Mouse (Mus musculus) liver (tissue): ENCODE results near the gene Trpm8.

Experiments
- DNase-seq: peaks from one replicate; pipeline ENCODE4 v3.0.0-alpha.2; 2020; ENCODE audit warnings: mixed read lengths

The Trpm8 gene

DNA sequence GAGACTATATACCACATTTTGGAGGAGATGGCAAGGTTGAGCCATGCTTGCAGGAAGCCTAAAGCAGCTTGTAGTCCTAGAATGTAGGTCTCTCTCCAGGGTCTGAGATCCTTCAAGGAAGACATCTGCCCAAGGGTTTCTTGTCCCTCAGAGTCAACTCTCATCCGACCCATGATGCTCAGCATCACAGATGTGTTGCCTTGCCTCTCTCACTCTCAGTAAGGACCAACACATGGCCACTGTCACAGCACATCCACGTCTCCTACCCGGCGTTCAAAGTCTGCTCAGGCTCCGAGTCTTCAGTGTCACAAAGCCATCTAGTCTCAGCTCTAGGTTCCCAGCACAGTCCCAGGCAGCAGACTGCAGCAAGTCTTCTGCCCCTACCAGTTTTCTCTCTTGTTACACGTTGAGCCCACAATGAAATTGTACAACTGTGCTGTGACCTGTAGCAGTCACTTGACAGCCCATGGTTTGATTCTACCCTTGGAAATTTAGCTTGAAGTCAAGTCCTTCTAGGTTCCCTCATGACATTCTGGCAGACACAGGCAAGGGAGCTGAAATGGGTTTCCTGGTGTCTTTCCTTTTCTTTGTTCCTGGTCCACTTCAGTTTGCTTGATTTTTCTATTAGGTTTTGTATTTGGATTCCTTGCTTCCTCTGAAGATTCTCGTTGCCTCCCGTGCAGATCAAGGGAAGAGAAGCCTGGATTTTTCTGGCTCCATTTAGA lies 27.0 kb downstream of the Trpm8 start:
- DNase-seq: no peak

DNA sequence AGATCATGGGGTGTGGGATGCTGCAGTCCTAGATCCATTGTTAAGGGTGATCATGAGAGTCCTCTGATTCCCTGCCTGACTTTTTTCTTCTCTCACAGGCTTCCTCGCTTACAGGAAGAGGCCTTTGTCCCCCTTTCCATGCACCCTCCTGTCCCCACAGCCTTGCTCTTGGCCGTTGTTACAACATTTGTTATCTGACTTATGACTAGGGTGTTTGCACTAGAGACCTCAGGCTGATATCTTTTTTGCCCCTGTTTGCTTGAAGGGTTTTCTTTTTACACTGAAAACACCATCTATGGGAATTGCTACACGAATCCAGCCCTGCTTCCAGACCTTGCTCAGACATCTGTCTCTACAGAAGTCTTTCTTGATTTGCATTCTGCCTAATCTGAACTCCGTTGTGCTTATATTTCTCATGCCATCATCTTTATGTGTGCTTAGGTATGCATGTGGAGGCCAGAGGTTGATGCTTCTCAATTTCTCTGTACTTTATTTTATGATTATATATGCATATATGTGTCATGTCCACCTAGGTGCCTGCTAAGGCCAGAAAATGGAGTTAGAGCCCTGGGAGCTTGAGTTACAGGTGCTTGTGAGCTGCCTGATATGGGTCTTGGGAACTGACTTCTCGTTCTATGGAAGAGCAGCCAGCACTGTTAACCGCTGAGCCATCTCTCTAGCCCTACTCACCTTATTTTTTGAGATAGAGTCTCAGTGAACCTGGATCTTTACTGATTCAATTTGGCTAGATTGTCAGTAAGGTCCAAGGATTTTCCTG lies 27.7 kb downstream of the Trpm8 start:
- DNase-seq: no peak

DNA sequence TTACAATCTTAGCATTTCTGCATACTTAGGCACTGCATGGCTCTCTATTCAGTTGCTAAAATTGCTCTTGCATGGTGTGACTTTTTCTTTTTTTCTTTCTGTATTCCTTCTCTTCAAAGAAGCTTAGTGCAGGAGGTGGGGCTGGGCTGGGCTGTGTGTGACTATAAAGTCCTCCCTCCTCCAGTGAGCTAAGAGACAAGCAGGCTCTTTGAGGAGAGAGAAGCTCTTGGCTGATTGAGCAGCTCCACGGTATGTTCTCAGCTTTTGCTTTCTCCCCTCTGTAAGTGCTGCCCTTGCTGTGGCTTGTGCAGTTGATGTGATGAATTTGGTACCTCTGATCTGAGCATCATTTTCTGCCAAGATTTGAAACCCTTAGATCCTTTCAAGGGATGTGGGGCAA lies 29.1 kb downstream of the Trpm8 start:
- no peak for DNase-seq

DNA sequence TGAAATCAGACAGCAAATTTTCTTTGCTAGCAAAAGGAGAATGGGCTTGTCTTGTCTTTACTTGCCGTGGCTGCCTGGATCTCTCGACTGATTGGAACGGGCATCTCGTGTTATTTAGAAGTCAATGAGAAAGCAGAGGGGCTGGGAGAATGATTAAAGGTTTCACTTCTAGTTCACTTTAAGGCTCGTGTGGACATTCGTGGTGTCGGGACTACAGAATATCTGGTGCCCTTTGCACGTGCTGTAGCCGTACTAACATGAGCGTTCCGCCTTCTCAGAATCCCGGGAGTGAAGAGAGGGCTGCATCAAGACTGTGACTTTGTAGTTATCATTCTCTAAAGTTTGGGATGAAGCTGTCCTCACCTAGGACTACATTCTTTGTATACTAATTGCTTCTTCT lies 29.7 kb downstream of the Trpm8 start:
- DNase-seq: no peak

DNA sequence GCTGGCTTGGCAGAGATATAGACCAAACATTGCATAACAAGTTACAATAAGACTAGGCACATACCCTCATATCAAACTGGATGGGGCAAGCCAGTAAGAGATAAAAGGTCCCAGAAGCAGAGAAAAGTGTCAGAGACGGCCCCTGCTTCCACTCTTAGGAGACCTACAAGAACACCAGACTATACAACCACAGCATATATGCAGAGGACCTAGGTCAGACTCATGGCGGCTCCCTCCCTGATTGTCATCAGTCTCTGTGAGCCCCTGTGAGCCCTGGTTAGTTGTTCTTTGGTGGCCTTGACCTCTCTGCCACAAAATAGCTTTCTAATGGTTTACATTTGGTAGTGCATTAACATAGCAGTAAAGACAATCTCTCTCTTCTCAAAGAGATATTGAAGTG lies 31.6 kb downstream of the Trpm8 start:
- no peak for DNase-seq

DNA sequence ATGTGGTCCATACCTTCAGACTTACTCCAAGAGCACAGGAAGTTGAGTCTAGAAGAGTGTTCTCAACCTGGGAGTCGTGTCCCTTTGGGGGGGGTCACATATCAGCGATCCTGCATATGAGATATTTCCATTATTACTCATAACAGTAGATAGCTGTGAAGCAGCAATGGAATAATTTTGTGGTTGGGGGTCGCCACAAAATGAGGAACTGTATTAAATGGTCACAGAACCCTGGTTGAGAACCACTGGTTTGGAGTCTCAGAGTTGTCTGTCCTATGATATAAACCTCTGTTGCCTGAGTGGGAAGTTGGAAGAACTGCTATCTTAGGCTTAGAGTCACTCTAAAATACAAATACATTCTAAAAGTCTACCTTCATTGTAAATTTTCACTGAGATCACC lies 32.4 kb downstream of the Trpm8 start:
- DNase-seq: no peak

DNA sequence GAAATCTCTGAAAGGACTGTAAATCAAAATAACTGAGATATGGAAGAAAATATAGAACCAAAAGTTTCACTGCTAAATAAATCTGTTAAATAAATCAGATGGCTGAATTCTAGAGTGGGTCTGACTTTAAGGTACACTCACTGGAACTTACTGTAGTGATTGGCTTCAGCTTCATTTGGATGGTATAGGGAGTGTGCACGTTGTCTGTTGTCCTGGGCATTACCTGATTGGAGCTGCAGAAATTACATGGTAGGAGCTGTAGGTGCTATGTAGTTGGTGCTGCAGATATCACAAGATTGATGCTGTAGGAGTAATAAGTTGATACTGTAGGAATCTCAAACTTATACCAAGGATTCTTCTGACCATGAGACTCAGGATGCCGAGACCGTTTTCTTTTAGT lies 32.9 kb downstream of the Trpm8 start:
- no peak for DNase-seq

DNA sequence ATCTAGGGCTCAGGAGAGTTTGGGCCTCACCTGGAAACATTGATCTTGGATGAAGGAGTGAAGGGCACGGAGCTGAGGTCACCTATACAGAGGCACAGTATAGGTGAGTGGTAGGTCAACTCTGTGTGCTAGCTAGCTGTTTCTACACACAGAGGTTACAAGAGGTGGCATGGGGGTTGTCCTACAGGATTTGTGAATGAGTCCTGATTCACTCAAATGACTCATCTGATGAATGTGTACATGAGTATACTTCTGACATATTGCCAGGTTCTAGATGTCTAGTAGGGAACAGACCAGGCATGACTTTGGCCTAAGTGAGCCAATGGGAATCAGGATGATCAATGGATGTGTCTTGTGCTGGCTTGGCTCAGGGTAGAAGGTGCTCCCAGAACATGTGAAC lies 39.8 kb downstream of the Trpm8 start:
- DNase-seq: no peak

DNA sequence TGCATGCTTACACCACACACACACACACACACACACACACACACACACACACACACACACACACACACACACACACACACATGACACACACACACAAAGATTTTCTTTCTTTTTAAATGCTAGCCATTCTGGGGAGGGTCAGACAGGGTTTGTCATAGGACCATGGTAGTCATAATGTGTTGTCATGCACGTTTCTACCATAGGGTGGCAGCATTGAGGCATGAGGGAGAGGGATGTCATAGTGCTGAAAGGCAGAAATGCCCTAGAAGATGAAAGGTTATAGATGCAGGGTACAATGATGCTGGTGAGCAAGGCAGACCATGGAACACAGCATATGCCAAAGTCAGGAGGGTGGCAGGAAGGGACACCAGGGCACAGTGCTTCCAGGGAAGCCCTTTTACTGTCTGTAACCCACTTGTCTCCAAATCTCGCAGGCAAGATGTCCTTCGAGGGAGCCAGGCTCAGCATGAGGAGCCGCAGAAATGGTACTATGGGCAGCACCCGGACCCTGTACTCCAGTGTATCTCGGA lies 41.1 kb downstream of the Trpm8 start:
- DNase-seq: peak; percentile 60

DNA sequence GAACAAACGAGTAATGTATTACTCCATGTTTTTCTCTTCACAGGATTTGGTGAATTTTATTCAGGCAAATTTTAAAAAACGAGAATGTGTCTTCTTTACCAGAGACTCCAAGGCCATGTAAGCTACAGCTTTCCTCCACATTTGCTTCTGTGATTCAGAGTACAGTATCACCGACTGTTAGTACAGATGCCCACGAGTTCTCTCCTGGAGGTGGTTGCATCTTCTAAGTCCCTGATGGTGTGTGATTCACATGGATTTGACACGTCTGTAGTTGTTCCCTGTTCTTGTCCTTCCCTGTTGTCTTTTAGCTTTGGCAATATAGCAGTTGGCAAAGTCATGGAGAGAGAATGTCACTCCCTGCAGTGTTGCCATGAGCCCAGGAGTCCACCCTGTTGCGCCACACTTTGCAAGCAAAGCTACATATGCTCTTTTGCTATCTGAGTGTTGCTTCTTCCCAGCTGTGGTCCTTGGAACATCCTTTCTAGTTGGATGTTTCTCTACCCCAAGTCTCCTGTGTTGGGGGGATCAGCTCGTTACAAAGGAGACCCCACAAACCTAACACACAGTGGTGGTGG lies 43.4 kb downstream of the Trpm8 start:
- DNase-seq: no peak

DNA sequence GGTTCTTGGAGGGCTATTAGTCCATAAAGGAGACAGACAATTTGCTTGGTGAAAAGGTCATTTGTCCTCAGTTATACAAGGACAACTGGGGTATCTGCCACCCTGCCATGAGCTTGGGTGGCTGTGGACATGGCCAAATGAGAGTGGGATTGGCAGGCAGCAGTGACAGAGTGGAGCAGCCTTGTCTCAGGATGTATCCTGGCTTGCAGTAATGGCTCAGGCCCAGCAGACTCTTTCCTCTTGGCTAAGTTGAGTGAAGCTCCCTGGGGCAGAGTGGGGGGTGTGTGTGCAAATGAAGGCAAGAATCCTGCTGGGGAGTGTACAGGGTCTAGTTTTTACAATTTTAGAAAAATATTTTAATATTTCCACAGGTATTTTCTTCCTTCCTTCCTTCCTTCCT lies 44.7 kb downstream of the Trpm8 start:
- no peak for DNase-seq

DNA sequence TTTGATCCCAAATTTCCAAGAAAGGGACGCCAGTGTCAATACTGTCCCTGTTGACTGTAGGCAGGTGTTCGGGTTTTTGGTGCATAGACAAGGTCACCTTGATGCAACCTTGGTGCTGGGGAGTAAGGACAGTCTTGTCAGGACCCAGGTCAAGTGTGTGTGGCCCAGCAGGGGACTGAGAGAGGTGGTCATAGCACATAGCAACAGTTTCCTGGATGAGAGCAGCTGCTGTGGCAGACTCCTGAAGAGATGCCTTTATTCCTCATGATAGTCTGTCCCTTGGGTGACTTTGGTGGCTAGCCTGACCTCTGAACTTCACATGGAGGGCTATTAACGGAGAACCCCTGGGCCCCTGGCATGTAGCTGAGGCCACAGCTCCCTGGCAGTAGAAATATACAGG lies 45.6 kb downstream of the Trpm8 start:
- no peak for DNase-seq

DNA sequence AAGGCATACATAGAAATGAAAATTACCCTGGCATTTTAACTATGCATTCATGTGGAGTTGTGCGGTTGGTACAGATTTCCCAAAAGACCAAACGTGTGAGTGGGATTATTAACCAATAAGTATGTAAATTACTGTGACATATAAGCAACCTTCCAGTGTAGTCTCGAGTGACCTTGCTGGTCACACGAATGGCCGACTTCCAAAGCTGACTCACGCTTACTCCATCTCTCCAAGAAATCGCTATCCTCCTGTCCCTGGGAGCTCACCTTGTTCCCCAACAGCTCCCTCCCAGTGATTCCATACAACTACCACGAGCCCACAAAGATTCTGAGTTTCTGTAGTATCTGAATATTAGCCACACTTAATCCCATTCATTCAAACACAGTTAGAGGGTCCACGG lies 62.0 kb downstream of the Trpm8 start:
- DNase-seq: no peak

DNA sequence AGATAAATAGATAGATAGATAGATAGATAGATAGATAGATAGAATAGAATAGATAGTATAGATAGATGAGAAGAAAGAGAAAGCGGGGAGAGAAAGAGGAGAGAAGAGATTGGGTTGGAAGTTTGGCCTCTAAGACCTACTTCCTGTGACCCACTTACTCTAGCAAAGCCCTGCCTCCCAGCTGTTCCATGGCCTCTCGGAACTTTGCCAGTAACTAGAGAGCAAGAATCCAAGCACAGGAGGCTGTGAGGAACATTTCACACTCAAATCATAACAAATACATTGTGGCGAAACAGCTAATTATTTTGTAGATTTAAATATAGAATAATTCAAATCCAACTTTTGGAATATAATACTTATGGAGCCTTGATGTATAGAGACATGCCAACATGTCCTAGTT lies 65.2 kb downstream of the Trpm8 start:
- no peak for DNase-seq

DNA sequence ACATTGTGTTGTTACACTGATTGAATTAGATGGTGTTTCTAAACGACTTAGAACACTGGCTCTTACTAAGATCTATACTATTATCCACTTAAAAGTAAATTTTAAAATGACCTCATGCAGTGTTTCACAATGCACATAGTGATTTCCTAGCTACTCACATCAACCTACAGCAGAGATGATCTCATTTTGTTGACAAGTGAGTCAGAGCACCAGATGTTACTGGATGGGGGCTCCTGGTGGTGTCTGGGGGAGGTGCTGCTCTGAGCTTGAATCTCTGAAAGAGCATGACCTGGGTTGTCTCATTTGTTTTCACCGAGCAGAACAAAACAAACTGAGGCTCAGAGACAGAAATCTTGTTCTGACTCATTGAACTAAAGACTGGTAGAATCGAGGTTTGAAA lies 68.1 kb downstream of the Trpm8 start:
- DNase-seq: no peak

DNA sequence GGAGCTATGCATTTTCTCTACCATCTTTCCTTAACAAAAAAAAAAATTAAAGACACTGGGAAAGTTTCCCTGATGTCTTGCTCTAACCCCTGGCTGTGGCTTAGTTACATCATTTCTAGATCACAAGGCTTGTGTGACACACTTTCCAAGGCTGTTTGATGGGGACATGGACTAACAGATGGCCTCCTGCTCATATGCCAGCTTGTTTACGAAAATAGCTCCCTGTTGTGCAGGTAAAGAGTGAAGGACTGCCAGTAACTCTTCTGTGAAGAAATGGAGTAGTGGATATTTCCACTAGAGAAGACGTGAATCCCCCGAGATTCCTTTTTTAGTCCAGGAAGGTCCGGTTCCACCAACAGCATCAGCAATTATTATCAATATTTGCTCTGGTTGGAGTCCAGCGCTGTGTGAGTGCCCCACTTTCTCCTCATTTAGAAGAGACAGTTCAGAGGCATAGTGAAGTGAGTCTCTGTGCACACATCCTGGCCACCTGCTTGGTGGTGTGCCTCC lies 71.1 kb downstream of the Trpm8 start:
- no peak for DNase-seq

DNA sequence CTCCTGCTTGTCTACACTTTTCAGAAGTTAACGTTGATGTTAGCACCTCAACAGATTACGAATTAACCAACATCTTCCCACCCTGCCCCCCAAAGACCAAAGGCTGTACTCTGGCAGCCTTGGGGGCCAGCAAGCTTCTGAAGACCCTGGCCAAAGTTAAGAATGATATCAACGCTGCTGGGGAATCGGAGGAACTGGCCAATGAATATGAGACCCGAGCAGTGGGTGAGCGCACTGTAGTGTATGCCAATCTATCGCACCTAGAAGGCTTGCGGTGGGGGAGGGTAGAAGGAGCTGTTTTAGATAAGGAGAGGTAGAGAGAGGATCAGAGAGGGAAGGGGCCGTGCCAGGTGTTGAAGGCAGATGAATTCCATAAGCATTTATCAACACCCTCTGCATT lies 73.3 kb downstream of the Trpm8 start:
- no peak for DNase-seq

DNA sequence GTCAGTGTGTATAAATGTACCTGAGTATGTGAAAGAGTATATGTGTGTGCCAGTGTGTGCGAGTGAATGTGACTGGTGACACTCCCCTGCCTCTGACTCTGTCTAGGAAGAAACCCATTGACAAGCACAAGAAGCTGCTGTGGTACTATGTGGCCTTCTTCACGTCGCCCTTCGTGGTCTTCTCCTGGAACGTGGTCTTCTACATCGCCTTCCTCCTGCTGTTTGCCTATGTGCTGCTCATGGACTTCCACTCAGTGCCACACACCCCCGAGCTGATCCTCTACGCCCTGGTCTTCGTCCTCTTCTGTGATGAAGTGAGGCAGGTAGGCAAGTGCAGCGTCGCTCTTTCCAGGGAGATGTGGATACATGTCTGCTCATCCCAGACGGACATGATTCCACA lies 77.6 kb downstream of the Trpm8 start:
- no peak for DNase-seq

DNA sequence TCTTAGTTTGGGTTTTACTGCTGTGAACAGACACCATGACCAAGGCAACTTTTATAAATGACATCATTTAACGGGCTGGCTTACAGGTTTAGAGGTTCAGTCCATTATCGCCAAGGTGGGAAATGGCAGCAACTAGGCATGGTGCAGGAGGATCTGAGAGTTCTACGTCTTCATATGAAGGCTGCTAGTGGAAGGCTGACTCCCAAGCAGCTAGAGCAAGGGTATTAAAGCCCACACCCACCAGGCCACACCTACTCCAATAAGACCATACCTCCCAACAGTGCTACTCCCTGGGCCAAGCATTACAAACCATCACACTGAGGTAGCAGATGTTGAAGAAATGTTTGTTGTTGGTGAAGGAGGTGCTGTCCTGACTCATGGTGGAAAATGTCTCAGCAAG lies 78.2 kb downstream of the Trpm8 start:
- no peak for DNase-seq

DNA sequence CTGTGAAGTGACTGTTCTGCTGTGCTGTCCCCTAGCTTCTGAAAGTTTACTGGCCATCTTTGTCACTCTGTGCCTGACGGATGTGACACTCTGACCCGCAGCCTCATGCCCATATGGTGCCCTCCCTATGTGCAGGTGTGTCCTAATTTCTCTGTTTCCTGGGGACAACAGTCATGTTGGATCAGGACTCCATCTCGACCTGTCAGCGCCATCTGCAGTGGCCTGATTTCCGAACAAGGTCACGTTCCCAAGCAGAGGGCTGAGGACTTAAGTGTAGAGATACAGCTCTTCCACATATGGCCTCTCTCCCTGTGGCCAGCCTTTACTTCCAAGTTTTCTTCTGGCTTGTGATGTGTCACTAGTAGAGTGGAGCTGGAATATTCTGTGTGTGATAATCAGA lies 79.2 kb downstream of the Trpm8 start:
- DNase-seq: no peak

DNA sequence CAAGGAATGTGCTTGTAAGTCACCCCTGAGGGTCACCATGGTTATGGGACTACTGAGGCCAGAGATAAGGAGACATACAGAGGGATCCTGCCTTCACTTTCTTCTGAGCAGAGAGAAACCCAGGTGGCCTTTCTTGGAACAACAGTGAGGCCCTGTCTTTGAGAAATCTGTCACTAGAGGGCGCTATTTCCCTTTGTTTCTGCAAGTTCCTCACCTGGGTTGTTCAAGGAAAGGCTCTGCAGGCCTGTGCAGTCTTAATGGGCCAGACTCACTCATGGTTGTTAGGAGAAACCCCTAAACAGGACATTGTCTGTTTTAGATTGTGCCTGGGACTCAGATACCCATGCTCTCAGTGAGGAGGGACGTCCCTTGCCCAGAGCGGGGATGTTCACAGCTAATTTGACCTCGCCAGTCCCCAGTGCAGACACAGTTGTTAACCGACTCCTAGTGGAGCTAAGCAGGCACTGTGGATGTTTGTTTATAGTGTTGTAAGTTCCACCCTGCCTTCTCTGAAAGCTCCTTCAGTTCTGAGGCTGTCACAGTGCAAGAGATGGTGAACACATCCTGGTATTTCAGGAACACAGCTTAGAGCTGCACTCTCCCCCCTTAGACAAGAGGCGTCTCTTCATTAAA lies 80.1 kb downstream of the Trpm8 start:
- peak; percentile 39 for DNase-seq

DNA sequence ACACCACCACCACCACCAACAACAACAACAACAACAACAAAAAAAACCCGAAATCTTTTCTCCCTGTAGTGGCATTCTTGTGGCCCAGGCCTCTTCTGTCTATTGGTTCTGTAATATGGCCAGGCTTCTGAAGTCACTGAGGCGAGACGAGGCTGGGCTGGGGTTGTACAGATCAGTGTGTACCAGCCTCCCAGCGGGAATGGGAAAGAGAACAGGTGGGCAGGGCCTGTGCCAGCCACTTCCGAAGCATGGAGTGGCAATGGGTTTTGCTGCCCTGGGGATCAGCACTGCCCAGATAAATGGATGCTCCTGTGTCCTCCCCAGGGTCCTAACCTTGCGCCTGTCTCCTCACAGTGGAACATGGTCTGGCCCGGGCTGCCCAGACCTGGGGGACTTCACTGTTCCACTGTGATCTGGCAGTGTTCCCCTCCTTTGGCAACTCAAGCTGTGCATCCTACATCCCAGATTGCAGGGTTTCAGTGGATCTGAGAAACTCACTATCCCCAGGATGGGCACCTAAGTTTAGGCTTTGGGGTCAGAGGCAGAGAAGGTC lies 80.7 kb downstream of the Trpm8 start:
- DNase-seq: no peak

DNA sequence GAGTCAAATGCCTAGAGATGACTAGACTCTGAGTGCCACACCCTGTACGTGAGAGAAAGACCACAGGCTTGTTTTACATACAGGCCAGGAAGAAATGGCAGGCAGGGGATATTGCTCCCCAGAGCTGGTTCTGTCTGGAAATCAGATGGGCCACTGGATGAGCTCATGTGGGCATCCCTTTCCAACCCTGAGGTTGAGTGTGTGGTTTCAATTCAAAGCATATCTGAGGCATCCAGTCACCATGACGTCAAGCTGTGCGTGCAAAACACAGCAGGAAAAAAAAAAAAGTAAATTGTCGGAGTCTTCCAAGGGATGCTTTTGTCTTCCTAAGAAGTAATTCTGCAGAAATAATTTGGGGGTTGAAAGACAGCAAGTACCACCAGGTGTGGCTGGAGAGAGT lies 83.6 kb downstream of the Trpm8 start:
- DNase-seq: no peak
